8 mouse cellular contexts compared by ENCODE assay signal in the genomic region with DNA sequence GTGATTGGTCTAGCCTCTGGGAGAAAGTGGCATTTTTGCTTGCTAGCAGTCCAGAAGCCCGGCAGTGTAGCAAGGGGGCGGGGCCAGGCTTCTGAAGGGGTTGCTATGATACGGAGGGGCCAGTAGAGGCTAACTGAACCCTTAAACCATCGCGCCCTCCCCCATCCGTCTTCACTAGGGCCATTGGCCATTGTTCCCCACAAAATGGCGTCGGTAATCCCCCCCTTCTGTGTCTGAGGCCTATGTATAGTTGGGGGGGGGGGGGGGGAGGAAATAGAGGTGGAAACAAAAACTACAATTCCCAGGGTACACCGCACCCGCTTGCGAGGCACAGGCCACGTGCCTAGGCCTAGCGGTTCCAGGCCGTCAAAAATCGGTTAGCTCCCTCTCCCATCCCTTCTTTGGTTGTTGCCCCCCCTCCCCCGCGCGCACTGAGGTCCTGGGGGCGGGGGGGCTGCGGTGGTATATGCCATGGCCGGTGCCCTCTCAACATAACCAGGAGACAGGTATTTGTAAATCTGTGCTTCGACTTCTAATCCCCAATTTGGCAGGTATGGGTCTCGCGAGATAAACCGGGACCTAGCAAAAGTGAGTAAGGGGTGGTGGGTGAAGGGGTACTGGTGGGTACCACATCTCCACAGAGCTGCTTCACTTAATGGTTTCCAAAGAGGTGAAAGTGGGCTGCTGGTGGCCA. TPM values are rescaled to one million over a fixed set of nuclear protein-coding genes. Genes with fewer than 3 reads are reported as not detected.
DNase-seq lines count a peak whose midpoint lies in the region; ATAC-seq lines count a peak whose summit lies in the region.

No protein-coding gene starts in this region.

- H3K4me3 ChIP-seq in intestine, embryonic 14.5 days (ENCODE audit: low read depth, low read length), result peak overlapping the region; percentile 40
- peak overlapping the region; percentile 50 for H3K4me3 ChIP-seq in midbrain, embryonic 12.5 days
- H3K4me3 ChIP-seq in stomach, embryonic 16.5 days (replicated peaks; ENCODE audit: low read length), result peak overlapping the region; percentile 56

- H3K27ac ChIP-seq in intestine, embryonic 14.5 days (ENCODE audit: low read depth), result peak overlapping the region; percentile 83
- peak overlapping the region; percentile 88 for H3K27ac ChIP-seq in midbrain, embryonic 12.5 days (replicated peaks)
- H3K27ac ChIP-seq in stomach, embryonic 16.5 days (ENCODE audit: low read length), result peak overlapping the region; percentile 70

- peak overlapping the region; percentile 40 for H3K9ac ChIP-seq in intestine, embryonic 14.5 days (ENCODE audit: low read length)
- 0 out of 2 replicates have a peak overlapping the region, but pooled peaks have one; percentile 47 for H3K9ac ChIP-seq in midbrain, embryonic 12.5 days (replicated peaks)
- peak overlapping the region; percentile 60 for H3K9ac ChIP-seq in stomach, embryonic 16.5 days (ENCODE audit: low read length)

- intact Hi-C loops in left cerebral cortex, postnatal 10 days (cut with DNase I), result no loop called here

- no peaks in the 10 kb centered on the region for H3K9me3 ChIP-seq in intestine, embryonic 14.5 days (ENCODE audit: control insufficient read depth, low read length)
- H3K9me3 ChIP-seq in midbrain, embryonic 12.5 days, result no peaks in the 10 kb centered on the region
- H3K9me3 ChIP-seq in stomach, embryonic 16.5 days (replicated peaks; ENCODE audit: control insufficient read depth, low read length), result no peaks in the 10 kb centered on the region

- H3K4me1 ChIP-seq in intestine, embryonic 14.5 days (replicated peaks; ENCODE audit: control insufficient read depth, insufficient read depth, low read length), result no peaks in the 10 kb centered on the region
- no peaks in the 10 kb centered on the region for H3K4me1 ChIP-seq in midbrain, embryonic 12.5 days
- H3K4me1 ChIP-seq in stomach, embryonic 16.5 days (ENCODE audit: control insufficient read depth, insufficient read depth, low read length), result 0 out of 2 replicates have a peak, but pooled peaks cover 3% of the 10 kb centered on the region

- peak; percentile 30 to 62 for DNase-seq in adrenal gland, adult (ENCODE audit: inconsistent age in 2 of 2, low spot score in 1 of 2)
- peak; percentile 3 to 10 for DNase-seq in gastrocnemius, adult 8-10 months (ENCODE audit: low spot score in 2 of 2)
- peak; percentile 76 for DNase-seq in intestine, embryonic 14.5 days (ENCODE audit: low spot score)
- peak; percentile 38 to 74 for DNase-seq in left cerebral cortex, postnatal 10 days (ENCODE audit: extremely low spot score in 1 of 2, low spot score in 2 of 2)

- H3K27me3 ChIP-seq in intestine, embryonic 14.5 days (replicated peaks; ENCODE audit: control insufficient read depth, insufficient read depth, low read length), result no peaks in the 10 kb centered on the region
- no peaks in the 10 kb centered on the region for H3K27me3 ChIP-seq in midbrain, embryonic 12.5 days
- no peaks in the 10 kb centered on the region; the same call in 1 of the 2 replicates for H3K27me3 ChIP-seq in stomach, embryonic 16.5 days (ENCODE audit: control insufficient read depth, insufficient read depth, low read length)

- 0 out of 2 replicates have a peak, but pooled peaks have one; percentile 19 for ATAC-seq in common myeloid progenitor, adult 5-6 weeks (replicated peaks; ENCODE audit: low read depth, poor library complexity, severe bottlenecking)
- ATAC-seq in intestine, embryonic 14.5 days (replicated peaks; ENCODE audit: low FRiP score, low TSS enrichment, low read depth), result peak; percentile 80
- peak; percentile 79 for ATAC-seq in midbrain, embryonic 12.5 days (ENCODE audit: low FRiP score, low read depth)
- ATAC-seq in stomach, embryonic 16.5 days (ENCODE audit: insufficient read depth, low FRiP score), result peak; percentile 71
- no peak for ATAC-seq in inflammation-experienced regulatory T-cells, adult 6 months

- no peaks in the 10 kb centered on the region for H3K36me3 ChIP-seq in intestine, embryonic 14.5 days (ENCODE audit: control insufficient read depth, insufficient read depth, low read length)
- no peaks in the 10 kb centered on the region for H3K36me3 ChIP-seq in midbrain, embryonic 12.5 days
- no peaks in the 10 kb centered on the region for H3K36me3 ChIP-seq in stomach, embryonic 16.5 days (ENCODE audit: control insufficient read depth, insufficient read depth, low read length)

- peak overlapping the region; percentile 50 for H3K4me2 ChIP-seq in intestine, embryonic 14.5 days (ENCODE audit: low read length)
- peak overlapping the region; percentile 52 for H3K4me2 ChIP-seq in midbrain, embryonic 12.5 days (replicated peaks)
- H3K4me2 ChIP-seq in stomach, embryonic 16.5 days (ENCODE audit: low read depth, low read length), result peak overlapping the region; percentile 54

- WGBS in intestine, embryonic 14.5 days, result 16% methylated on average over 22 of the region's 25 CpGs
- WGBS in midbrain, embryonic 12.5 days, result 21% methylated on average over 25 of the region's 25 CpGs
- WGBS in stomach, embryonic 16.5 days, result 20% methylated on average over 23 of the region's 25 CpGs

RNA-seq across cellular contexts. Expression of a gene that starts 29.3 kb away (rescaled TPM):
- total RNA-seq in common myeloid progenitor, adult 5-6 weeks (2017), result not detected in 2 replicates
- 1 to 10 TPM; 2.2 to 3.6 (median 2.5) TPM for total RNA-seq in gastrocnemius, adult 8-10 months (2022)
- 2.5 and 3.3 TPM in 2 replicates for polyA plus RNA-seq in intestine, embryonic 14.5 days (2014; fragmentation: Nextera tagmentation; extraction: Ambion mirVana)
- 10 to 100 TPM; 35.1 to 40.9 TPM for total RNA-seq in left cerebral cortex, postnatal 10 days (2021)
- polyA plus RNA-seq in midbrain, embryonic 12.5 days (2016; fragmentation: Nextera tagmentation; extraction: Ambion mirVana), result 16.9 and 18.3 TPM in 2 replicates
- 0.67 and 1.2 TPM in 2 replicates for polyA plus RNA-seq in stomach, embryonic 16.5 days (2015; fragmentation: Nextera tagmentation; extraction: Ambion mirVana)
- polyA plus RNA-seq in inflammation-experienced regulatory T-cells, adult 6 months (2017; shearing (Covaris generic)), result under 1 TPM in 2 of 3 experiments, not detected in 1; 0.23 to 0.38 TPM

Comparison
In these comparisons a context has a peak if more than half of its experiments do, and no peak if none do; other contexts are left out.
1. DNase-seq: peak in every context shown above with its lines; median percentile 76 in intestine, embryonic 14.5 days; 56 in left cerebral cortex, postnatal 10 days; 46 in adrenal gland, adult; 6 in gastrocnemius, adult 8-10 months.